Mouse (Mus musculus): ENCODE measurements around the gene Rbfox1. TPM values are rescaled to one million over a fixed set of nuclear protein-coding genes. Genes with fewer than 3 reads are reported as not detected.

The Rbfox1 gene
- total and polyA plus RNA-seq, 3 experiments = not detected

GRCm38 (mm10) chr16:6348103-6348502 lies 462.9 kb downstream of the Rbfox1 start:
- Histone ChIP-seq H3K27ac (ENCODE audit: control insufficient read depth, low read depth, low read length) (no peak overlapping the region), H3K9me3 (replicated peaks; ENCODE audit: insufficient read depth, low read length) (no peaks in the 10 kb centered on the region), H3K27me3 (ENCODE audit: control insufficient read depth in 1 of 2, insufficient read depth in 2 of 2, low read length in 2 of 2) (no peaks in the 10 kb centered on the region), H3K36me3 (ENCODE audit: control insufficient read depth in 1 of 2, insufficient read depth in 2 of 2, low read length in 2 of 2) (no peaks in the 10 kb centered on the region), H3K9ac (ENCODE audit: control insufficient read depth, low read depth, low read length, poor library complexity, severe bottlenecking) (no peak overlapping the region), H3K4me1 (ENCODE audit: control insufficient read depth in 1 of 2, insufficient read depth in 2 of 2, low read length in 2 of 2) (no peaks in the 10 kb centered on the region), H3K79me2 (ENCODE audit: control insufficient read depth, insufficient read depth, low read length, poor library complexity) (no peaks in the 10 kb centered on the region), H3K4me3 (ENCODE audit: control insufficient read depth in 1 of 2, insufficient read depth in 1 of 2, low read depth in 2 of 2, low read length in 2 of 2) (no peak overlapping the region)
- no peak for TF ChIP-seq SIN3A (IDR thresholded peaks at IDR 0.05; ENCODE audit: low read length)
- no peak for TF ChIP-seq POLR2AphosphoS2 (IDR thresholded peaks at IDR 0.05; ENCODE audit: low read length)
- no peak for TF ChIP-seq TAL1 (IDR thresholded peaks at IDR 0.05; ENCODE audit: low read length)
- TF ChIP-seq CHD1 (IDR thresholded peaks at IDR 0.05; ENCODE audit: low read depth, low read length) = no peak
- TF ChIP-seq NRF1 (IDR thresholded peaks at IDR 0.05; ENCODE audit: insufficient read depth, low read depth, low read length, poor library complexity, severe bottlenecking) = no peak
- no peak for TF ChIP-seq USF1 (IDR thresholded peaks at IDR 0.05; ENCODE audit: low read depth, low read length)
- no peak for TF ChIP-seq MAFK (IDR thresholded peaks at IDR 0.05; ENCODE audit: borderline replicate concordance, low read depth, low read length)
- DNase-seq (ENCODE audit: low read depth, low spot score) = no peak

- Histone ChIP-seq H3K27me3 (ENCODE audit: control insufficient read depth in 1 of 2, insufficient read depth in 2 of 2, low read length in 2 of 2) (no peaks in the 10 kb centered on the region), H3K4me1 (ENCODE audit: control insufficient read depth in 1 of 2, insufficient read depth in 2 of 2, low read length in 2 of 2) (no peaks in the 10 kb centered on the region), H3K4me3 (ENCODE audit: control insufficient read depth in 1 of 2, insufficient read depth in 1 of 2, low read depth in 2 of 2, low read length in 2 of 2) (no peak overlapping the region), H3K36me3 (ENCODE audit: control insufficient read depth in 1 of 2, insufficient read depth in 2 of 2, low read length in 2 of 2) (no peaks in the 10 kb centered on the region), H3K27ac (ENCODE audit: control insufficient read depth, low read depth, low read length) (no peak overlapping the region), H3K79me2 (ENCODE audit: control insufficient read depth, insufficient read depth, low read length, poor library complexity) (no peaks in the 10 kb centered on the region), H3K9me3 (replicated peaks; ENCODE audit: insufficient read depth, low read length) (no peaks in the 10 kb centered on the region), H3K9ac (ENCODE audit: control insufficient read depth, low read depth, low read length, poor library complexity, severe bottlenecking) (no peak overlapping the region)
- DNase-seq (ENCODE audit: low read depth, low spot score) = no peak
- TF ChIP-seq RAD21 (IDR thresholded peaks at IDR 0.05; ENCODE audit: low read depth, low read length) (no peak), HCFC1 (IDR thresholded peaks at IDR 0.05; ENCODE audit: low read depth, low read length) (no peak), MYB (IDR thresholded peaks at IDR 0.05; ENCODE audit: low read depth, low read length) (no peak), KAT2A (conservative IDR thresholded peaks at IDR 0.05; ENCODE audit: low read depth, low read length) (no peak)
Measured at GRCm38 (mm10) chr16:6348581-6349241, 463.6 kb downstream of the Rbfox1 start.

GRCm38 (mm10) chr16:6349381-6349780 lies 464.2 kb downstream of the Rbfox1 start:
- H3K79me2 ChIP-seq (ENCODE audit: control insufficient read depth, insufficient read depth, low read length, poor library complexity) = no peaks in the 10 kb centered on the region
- no peaks in the 10 kb centered on the region for H3K27me3 ChIP-seq (ENCODE audit: control insufficient read depth in 1 of 2, insufficient read depth in 2 of 2, low read length in 2 of 2)
- no peak overlapping the region for H3K27ac ChIP-seq (ENCODE audit: control insufficient read depth, low read depth, low read length)
- H3K9ac ChIP-seq (ENCODE audit: control insufficient read depth, low read depth, low read length, poor library complexity, severe bottlenecking) = no peak overlapping the region
- H3K36me3 ChIP-seq (ENCODE audit: control insufficient read depth in 1 of 2, insufficient read depth in 2 of 2, low read length in 2 of 2) = no peaks in the 10 kb centered on the region
- H3K9me3 ChIP-seq (replicated peaks; ENCODE audit: insufficient read depth, low read length) = no peaks in the 10 kb centered on the region
- H3K4me1 ChIP-seq (ENCODE audit: control insufficient read depth in 1 of 2, insufficient read depth in 2 of 2, low read length in 2 of 2) = no peaks in the 10 kb centered on the region
- no peak overlapping the region for H3K4me3 ChIP-seq (ENCODE audit: control insufficient read depth in 1 of 2, insufficient read depth in 1 of 2, low read depth in 2 of 2, low read length in 2 of 2)
- TF ChIP-seq NRF1 (IDR thresholded peaks at IDR 0.05; ENCODE audit: insufficient read depth, low read depth, low read length, poor library complexity, severe bottlenecking) (no peak), CHD2 (IDR thresholded peaks at IDR 0.05; ENCODE audit: low read length) (no peak), TAL1 (IDR thresholded peaks at IDR 0.05; ENCODE audit: low read length) (no peak), ZNF384 (IDR thresholded peaks at IDR 0.05; ENCODE audit: low read depth, low read length) (no peak), RAD21 (IDR thresholded peaks at IDR 0.05; ENCODE audit: low read depth, low read length) (no peak), CHD1 (IDR thresholded peaks at IDR 0.05; ENCODE audit: low read depth, low read length) (no peak), GABPA (IDR thresholded peaks at IDR 0.05; ENCODE audit: low read depth, low read length) (no peak), UBTF (IDR thresholded peaks at IDR 0.05; ENCODE audit: borderline replicate concordance, insufficient read depth, low read depth, low read length) (no peak), USF1 (IDR thresholded peaks at IDR 0.05; ENCODE audit: low read depth, low read length) (no peak), SIN3A (IDR thresholded peaks at IDR 0.05; ENCODE audit: low read length) (no peak), MAFK (IDR thresholded peaks at IDR 0.05; ENCODE audit: borderline replicate concordance, low read depth, low read length) (no peak), HCFC1 (IDR thresholded peaks at IDR 0.05; ENCODE audit: low read depth, low read length) (no peak), ZKSCAN1 (IDR thresholded peaks at IDR 0.05; ENCODE audit: low read depth, low read length) (no peak), BHLHE40 (IDR thresholded peaks at IDR 0.05; ENCODE audit: borderline replicate concordance, low read depth, low read length) (no peak), EP300 (IDR thresholded peaks at IDR 0.05; ENCODE audit: low read depth in 1 of 2, low read length in 2 of 2) (no peak), NELFE (IDR thresholded peaks at IDR 0.05; ENCODE audit: low read depth, low read length) (no peak)
- DNase-seq (ENCODE audit: low read depth, low spot score) = no peak
